Mouse (Mus musculus): ENCODE data around the gene Scube2. TPM values are rescaled to one million over a fixed set of nuclear protein-coding genes. Genes with fewer than 3 reads are reported as not detected.
A peak's percentile ranks its signal among the peaks of the same experiment; 100 is the strongest.

The Scube2 gene
- polyA plus RNA-seq, 1 experiment from 2014 or later: 1.8 TPM

- no peaks in the 10 kb centered on the region for H3K27me3 ChIP-seq (ENCODE audit: insufficient read depth, low read length)
- H3K4me3 ChIP-seq (ENCODE audit: low read length): no peak overlapping the region
- H3K36me3 ChIP-seq (ENCODE audit: insufficient read depth, low read length): no peaks in the 10 kb centered on the region
- no peaks in the 10 kb centered on the region for H3K9me3 ChIP-seq (ENCODE audit: low read length)
- H3K4me2 ChIP-seq (replicated peaks; ENCODE audit: low read depth, low read length): no peak overlapping the region
- H3K4me1 ChIP-seq (ENCODE audit: insufficient read depth, low read length): no peaks in the 10 kb centered on the region
- ATAC-seq (ENCODE audit: low FRiP score, low TSS enrichment): no peak
- 75% methylated on average over 8 of the region's 8 CpGs for WGBS
- no peak overlapping the region for H3K27ac ChIP-seq (ENCODE audit: low read length)
- no peak overlapping the region for H3K9ac ChIP-seq (replicated peaks; ENCODE audit: low read length)
Measured at GRCm38 (mm10) chr7:109807616-109808485, 57.6 kb downstream of the Scube2 start.

DNA sequence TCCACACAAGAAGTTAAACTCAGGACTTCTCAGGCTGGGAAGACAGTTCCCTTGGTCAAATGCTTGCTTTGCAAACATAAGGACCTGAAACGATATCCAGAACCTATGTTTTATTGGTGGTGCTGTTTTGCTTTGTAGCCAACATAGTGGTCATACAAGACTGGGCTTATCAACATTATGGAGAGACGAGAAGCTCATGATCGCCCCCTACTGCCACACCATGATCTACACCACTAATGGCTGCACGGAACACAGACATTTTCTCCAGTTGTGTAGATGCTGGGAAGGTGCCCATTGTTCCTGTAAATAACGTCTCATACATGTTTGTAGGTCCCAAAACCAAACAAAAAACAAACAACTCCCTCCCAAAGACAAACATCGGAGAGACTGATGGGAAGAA lies 60.6 kb downstream of the Scube2 start:
- Histone ChIP-seq H3K27me3 (ENCODE audit: insufficient read depth, low read length) (no peaks in the 10 kb centered on the region), H3K9ac (replicated peaks; ENCODE audit: low read length) (no peak overlapping the region), H3K4me1 (ENCODE audit: insufficient read depth, low read length) (no peaks in the 10 kb centered on the region), H3K27ac (ENCODE audit: low read length) (no peak overlapping the region), H3K9me3 (ENCODE audit: low read length) (no peaks in the 10 kb centered on the region), H3K4me2 (replicated peaks; ENCODE audit: low read depth, low read length) (no peak overlapping the region), H3K36me3 (ENCODE audit: insufficient read depth, low read length) (no peaks in the 10 kb centered on the region), H3K4me3 (ENCODE audit: low read length) (no peak overlapping the region)
- no peak for ATAC-seq (ENCODE audit: low FRiP score, low TSS enrichment)
- 64% methylated on average over 6 of the region's 6 CpGs for WGBS

GRCm38 (mm10) chr7:109804355-109804754 lies 61.1 kb downstream of the Scube2 start:
- Histone ChIP-seq H3K9ac (replicated peaks; ENCODE audit: low read length) (no peak overlapping the region), H3K4me2 (replicated peaks; ENCODE audit: low read depth, low read length) (no peak overlapping the region), H3K4me1 (ENCODE audit: insufficient read depth, low read length) (no peaks in the 10 kb centered on the region), H3K36me3 (ENCODE audit: insufficient read depth, low read length) (no peaks in the 10 kb centered on the region), H3K27me3 (ENCODE audit: insufficient read depth, low read length) (no peaks in the 10 kb centered on the region), H3K9me3 (ENCODE audit: low read length) (no peaks in the 10 kb centered on the region), H3K27ac (ENCODE audit: low read length) (no peak overlapping the region), H3K4me3 (ENCODE audit: low read length) (no peak overlapping the region)
- 85% methylated on average over 6 of the region's 6 CpGs for WGBS
- ATAC-seq (ENCODE audit: low FRiP score, low TSS enrichment): no peak

- H3K4me1 ChIP-seq (ENCODE audit: insufficient read depth, low read length): no peaks in the 10 kb centered on the region
- WGBS: 65% methylated on average over 1 of the region's 1 CpGs
- H3K4me3 ChIP-seq (ENCODE audit: low read length): no peak overlapping the region
- H3K27me3 ChIP-seq (ENCODE audit: insufficient read depth, low read length): no peaks in the 10 kb centered on the region
- no peaks in the 10 kb centered on the region for H3K36me3 ChIP-seq (ENCODE audit: insufficient read depth, low read length)
- no peaks in the 10 kb centered on the region for H3K9me3 ChIP-seq (ENCODE audit: low read length)
- H3K4me2 ChIP-seq (replicated peaks; ENCODE audit: low read depth, low read length): no peak overlapping the region
- no peak for ATAC-seq (ENCODE audit: low FRiP score, low TSS enrichment)
- no peak overlapping the region for H3K9ac ChIP-seq (replicated peaks; ENCODE audit: low read length)
- no peak overlapping the region for H3K27ac ChIP-seq (ENCODE audit: low read length)
Measured at GRCm38 (mm10) chr7:109803516-109803915, 62.0 kb downstream of the Scube2 start.

DNA sequence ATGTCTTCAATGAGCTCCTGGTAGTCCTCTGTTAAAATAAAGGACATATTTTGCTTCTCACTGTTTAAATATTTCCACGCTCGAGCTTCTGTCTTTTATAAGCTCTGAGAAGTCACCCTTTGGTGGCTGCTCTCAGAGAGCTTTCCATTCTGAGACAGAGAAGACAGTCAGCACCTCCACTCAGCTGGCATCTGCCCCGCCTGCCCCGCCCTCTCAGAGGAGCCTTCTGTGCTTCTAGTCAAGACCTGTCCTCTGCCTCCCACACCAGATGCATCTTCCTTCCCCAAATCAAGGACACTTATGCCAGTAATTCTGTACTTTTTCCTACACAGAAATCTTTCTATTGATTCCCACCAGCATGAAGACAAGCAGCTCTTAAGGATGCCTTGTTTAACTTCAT lies 64.9 kb downstream of the Scube2 start:
- H3K27ac ChIP-seq (ENCODE audit: low read length): no peak overlapping the region
- no peak overlapping the region for H3K4me2 ChIP-seq (replicated peaks; ENCODE audit: low read depth, low read length)

DNA sequence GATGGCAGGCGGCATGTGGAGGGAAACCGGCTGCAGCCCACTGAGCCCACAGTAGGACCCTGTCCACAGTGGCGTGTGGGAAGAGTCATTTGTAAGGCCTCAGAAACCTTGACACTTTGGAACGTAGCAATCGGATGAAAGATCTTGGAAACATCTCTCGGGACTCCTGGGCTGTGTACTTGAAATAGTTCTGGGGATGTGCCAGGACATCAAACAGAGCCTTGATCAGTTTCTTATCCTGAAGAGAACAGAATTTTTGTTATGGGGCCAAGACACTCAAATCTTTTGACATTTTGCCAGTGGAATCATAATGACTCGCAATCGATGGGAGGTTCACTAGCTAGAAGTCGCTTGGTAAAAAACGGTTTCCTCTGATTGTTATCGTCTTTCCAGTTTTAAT lies 66.3 kb downstream of the Scube2 start:
- no peak for ATAC-seq (ENCODE audit: low FRiP score, low TSS enrichment)
- Histone ChIP-seq H3K4me2 (replicated peaks; ENCODE audit: low read depth, low read length) (no peak overlapping the region), H3K9ac (replicated peaks; ENCODE audit: low read length) (no peak overlapping the region), H3K27me3 (ENCODE audit: insufficient read depth, low read length) (no peaks in the 10 kb centered on the region), H3K4me1 (ENCODE audit: insufficient read depth, low read length) (no peaks in the 10 kb centered on the region), H3K4me3 (ENCODE audit: low read length) (no peak overlapping the region), H3K27ac (ENCODE audit: low read length) (no peak overlapping the region), H3K36me3 (ENCODE audit: insufficient read depth, low read length) (no peaks in the 10 kb centered on the region), H3K9me3 (ENCODE audit: low read length) (no peaks in the 10 kb centered on the region)
- 63% methylated on average over 11 of the region's 11 CpGs for WGBS

More for the DNA sequence above, 64.9 kb downstream of the Scube2 start:
- Histone ChIP-seq H3K4me1 (ENCODE audit: insufficient read depth, low read length) (no peaks in the 10 kb centered on the region), H3K9me3 (ENCODE audit: low read length) (no peaks in the 10 kb centered on the region), H3K4me3 (ENCODE audit: low read length) (no peak overlapping the region), H3K36me3 (ENCODE audit: insufficient read depth, low read length) (no peaks in the 10 kb centered on the region), H3K9ac (replicated peaks; ENCODE audit: low read length) (no peak overlapping the region), H3K27me3 (ENCODE audit: insufficient read depth, low read length) (no peaks in the 10 kb centered on the region)
- ATAC-seq (ENCODE audit: low FRiP score, low TSS enrichment): no peak
- WGBS: 89% methylated on average over 4 of the region's 4 CpGs

- 72% methylated on average over 5 of the region's 5 CpGs for WGBS
Measured at GRCm38 (mm10) chr7:109795564-109795963, 69.9 kb downstream of the Scube2 start.

GRCm38 (mm10) chr7:109794556-109794955 lies 70.9 kb downstream of the Scube2 start:
- Histone ChIP-seq H3K9ac (replicated peaks; ENCODE audit: low read length) (no peak overlapping the region), H3K4me3 (ENCODE audit: low read length) (no peak overlapping the region), H3K36me3 (ENCODE audit: insufficient read depth, low read length) (no peaks in the 10 kb centered on the region), H3K27ac (ENCODE audit: low read length) (no peak overlapping the region), H3K4me1 (ENCODE audit: insufficient read depth, low read length) (no peaks in the 10 kb centered on the region), H3K4me2 (replicated peaks; ENCODE audit: low read depth, low read length) (no peak overlapping the region), H3K9me3 (ENCODE audit: low read length) (no peaks in the 10 kb centered on the region), H3K27me3 (ENCODE audit: insufficient read depth, low read length) (no peaks in the 10 kb centered on the region)
- WGBS: 71% methylated on average over 2 of the region's 2 CpGs
- no peak for ATAC-seq (ENCODE audit: low FRiP score, low TSS enrichment)

More at GRCm38 (mm10) chr7:109795564-109795963, 69.9 kb downstream of the Scube2 start:
- H3K9ac ChIP-seq (replicated peaks; ENCODE audit: low read length): no peak overlapping the region
- H3K27me3 ChIP-seq (ENCODE audit: insufficient read depth, low read length): no peaks in the 10 kb centered on the region
- no peaks in the 10 kb centered on the region for H3K4me1 ChIP-seq (ENCODE audit: insufficient read depth, low read length)
- ATAC-seq (ENCODE audit: low FRiP score, low TSS enrichment): no peak
- H3K36me3 ChIP-seq (ENCODE audit: insufficient read depth, low read length): no peaks in the 10 kb centered on the region
- no peak overlapping the region for H3K4me2 ChIP-seq (replicated peaks; ENCODE audit: low read depth, low read length)
- no peak overlapping the region for H3K4me3 ChIP-seq (ENCODE audit: low read length)
- no peaks in the 10 kb centered on the region for H3K9me3 ChIP-seq (ENCODE audit: low read length)
- no peak overlapping the region for H3K27ac ChIP-seq (ENCODE audit: low read length)

GRCm38 (mm10) chr7:109792759-109793158 lies 72.7 kb downstream of the Scube2 start:
- Histone ChIP-seq H3K27ac (ENCODE audit: low read length) (no peak overlapping the region), H3K4me2 (replicated peaks; ENCODE audit: low read depth, low read length) (no peak overlapping the region), H3K36me3 (ENCODE audit: insufficient read depth, low read length) (no peaks in the 10 kb centered on the region), H3K9ac (replicated peaks; ENCODE audit: low read length) (no peak overlapping the region), H3K4me1 (ENCODE audit: insufficient read depth, low read length) (no peaks in the 10 kb centered on the region), H3K4me3 (ENCODE audit: low read length) (no peak overlapping the region), H3K9me3 (ENCODE audit: low read length) (no peaks in the 10 kb centered on the region), H3K27me3 (ENCODE audit: insufficient read depth, low read length) (no peaks in the 10 kb centered on the region)
- WGBS: 70% methylated on average over 2 of the region's 2 CpGs
- 0 out of 2 replicates have a peak, but pooled peaks have one; percentile 57 for ATAC-seq (ENCODE audit: low FRiP score, low TSS enrichment)

DNA sequence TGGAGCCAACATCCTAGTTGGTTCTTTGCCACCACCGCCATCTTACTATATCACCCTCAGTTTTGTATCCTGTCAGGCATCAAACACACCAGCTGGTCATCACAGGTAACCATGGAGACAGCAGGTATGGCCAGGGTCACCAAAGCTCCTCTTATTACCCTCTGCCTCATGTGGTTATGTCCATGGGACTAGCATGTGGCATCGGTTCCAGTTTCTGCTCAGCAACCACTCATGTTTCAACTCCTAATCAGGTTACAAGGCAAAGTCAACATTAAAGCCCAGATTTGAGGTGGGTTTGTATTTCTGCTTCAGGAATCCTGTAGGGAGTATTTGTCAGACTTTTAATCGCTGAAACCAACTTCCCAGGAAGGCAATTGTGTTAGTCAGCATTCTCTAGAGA lies 74.7 kb downstream of the Scube2 start:
- no peak overlapping the region for H3K4me2 ChIP-seq (replicated peaks; ENCODE audit: low read depth, low read length)
- H3K4me1 ChIP-seq (ENCODE audit: insufficient read depth, low read length): no peaks in the 10 kb centered on the region
- H3K9ac ChIP-seq (replicated peaks; ENCODE audit: low read length): no peak overlapping the region
- no peaks in the 10 kb centered on the region for H3K9me3 ChIP-seq (ENCODE audit: low read length)
- no peak overlapping the region for H3K4me3 ChIP-seq (ENCODE audit: low read length)
- WGBS: 52% methylated on average over 3 of the region's 3 CpGs
- H3K27me3 ChIP-seq (ENCODE audit: insufficient read depth, low read length): no peaks in the 10 kb centered on the region
- no peak overlapping the region for H3K27ac ChIP-seq (ENCODE audit: low read length)
- no peaks in the 10 kb centered on the region for H3K36me3 ChIP-seq (ENCODE audit: insufficient read depth, low read length)
- 0 out of 2 replicates have a peak, but pooled peaks have one; percentile 54 for ATAC-seq (ENCODE audit: low FRiP score, low TSS enrichment)
